Mouse (Mus musculus): ENCODE measurements around the gene Sass6.
"Not testable (repeated sequence)": the region's sequence is repeated elsewhere in the genome, so short reads cannot be mapped to it uniquely, and the experiment has no call there.

The Sass6 gene

DNA sequence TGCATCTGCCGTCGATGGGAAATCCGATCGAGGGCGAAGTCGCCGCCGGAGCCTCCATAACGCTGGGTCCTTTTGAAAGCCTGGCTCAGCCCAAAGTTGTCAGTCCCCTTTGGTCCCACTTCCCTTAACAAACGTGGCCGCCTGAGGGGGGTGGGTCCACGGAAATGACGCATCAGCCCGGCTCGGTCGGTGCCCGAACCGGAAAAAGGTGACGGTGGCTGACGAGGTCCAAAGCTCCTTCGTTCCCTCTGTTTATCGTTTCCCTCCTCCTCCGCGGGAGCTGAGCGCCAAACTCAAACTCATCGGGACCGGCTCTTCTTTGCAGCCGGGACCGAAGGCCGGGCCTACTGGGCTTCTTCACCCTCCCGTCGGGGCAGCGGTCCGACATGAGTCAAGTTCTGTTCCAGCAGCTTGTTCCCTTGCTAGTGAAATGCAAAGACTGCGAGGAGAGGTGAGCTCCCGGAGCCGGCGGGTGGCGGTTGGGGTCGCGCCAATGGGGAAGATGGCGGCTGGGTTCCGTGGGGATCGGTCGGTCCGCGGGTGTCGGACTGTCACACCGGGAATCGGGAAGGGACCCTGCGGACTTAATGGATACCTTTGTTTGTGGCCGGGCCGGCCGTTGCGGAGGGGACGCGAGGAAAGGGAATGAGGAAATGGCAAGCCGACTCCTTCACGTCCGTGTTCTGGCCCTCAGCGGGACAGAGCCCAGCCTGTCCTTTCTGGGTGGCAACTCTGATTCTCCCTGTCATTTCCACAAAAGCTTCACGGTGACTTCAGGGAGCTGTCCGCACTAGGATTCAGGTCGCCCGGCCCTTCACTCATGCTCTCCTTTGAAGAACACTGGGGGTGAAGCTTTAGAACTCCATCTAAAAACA is at the start of gene Sass6:
Sass6 (plus strand) TSS at position 255 of the 875 bp plus-strand sequence.
- peak; percentile 95 for DNase-seq (ENCODE audit: low spot score)

DNA sequence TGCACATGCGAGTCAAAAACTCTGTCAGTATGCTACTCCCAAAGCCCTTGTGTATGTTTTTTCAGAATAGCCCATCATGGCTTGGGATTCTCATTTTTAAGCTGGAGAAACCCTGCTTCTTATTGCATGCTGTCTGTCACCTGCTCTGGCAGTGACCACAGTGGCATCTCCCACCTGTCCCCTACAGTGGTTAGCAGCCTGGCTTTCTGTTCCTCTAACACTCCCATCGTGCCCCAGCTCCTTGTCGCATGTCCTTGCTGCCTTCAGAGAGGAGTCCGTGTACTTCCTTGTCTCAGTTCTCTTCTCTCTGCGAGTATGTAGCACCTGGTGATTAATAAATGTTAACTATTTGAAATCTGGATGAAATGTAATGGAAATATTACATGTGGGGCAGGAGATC is 47.4 kb upstream of the Sass6 start:
- DNase-seq (ENCODE audit: low spot score), result no peak

DNA sequence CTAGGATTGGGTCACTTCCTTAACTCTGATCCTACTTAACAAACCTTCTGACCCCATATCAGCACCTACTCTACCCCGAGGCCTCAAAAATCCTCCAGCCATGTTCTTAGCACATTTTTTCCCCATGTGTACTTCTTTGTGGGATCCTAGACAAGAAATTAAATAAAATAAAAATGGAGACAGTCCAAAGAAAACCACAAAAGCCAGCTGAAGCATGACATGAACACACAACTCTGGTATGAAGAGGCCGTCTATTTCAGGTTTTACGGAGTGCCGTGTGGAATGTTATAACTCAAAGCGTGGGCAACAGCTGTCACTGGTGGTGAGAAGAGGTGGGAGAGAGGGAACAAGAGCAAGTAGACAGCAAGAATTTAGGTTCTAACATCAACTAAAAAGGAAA is 43.4 kb upstream of the Sass6 start:
- no peak for DNase-seq (ENCODE audit: low spot score)

DNA sequence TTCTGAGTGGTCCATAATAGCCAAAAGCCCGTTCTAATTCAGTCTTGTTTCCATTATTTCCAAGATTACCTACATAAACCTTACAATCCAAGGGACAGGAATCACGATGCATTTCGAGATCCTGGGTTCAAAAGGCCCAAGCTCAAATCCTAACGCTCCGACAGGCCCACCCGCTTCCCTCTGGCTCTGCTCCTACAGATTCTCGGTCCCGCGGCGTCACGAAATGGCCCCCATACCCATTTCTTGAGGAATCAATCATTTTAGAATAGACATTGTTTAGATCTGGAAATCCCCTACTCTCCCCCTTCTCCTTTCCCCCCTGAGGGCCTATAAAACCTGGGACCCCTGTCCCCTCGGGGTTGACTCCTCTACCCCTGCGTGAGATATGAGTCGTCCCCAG is 33.5 kb upstream of the Sass6 start:
- DNase-seq (ENCODE audit: low spot score), result not testable (repeated sequence)

DNA sequence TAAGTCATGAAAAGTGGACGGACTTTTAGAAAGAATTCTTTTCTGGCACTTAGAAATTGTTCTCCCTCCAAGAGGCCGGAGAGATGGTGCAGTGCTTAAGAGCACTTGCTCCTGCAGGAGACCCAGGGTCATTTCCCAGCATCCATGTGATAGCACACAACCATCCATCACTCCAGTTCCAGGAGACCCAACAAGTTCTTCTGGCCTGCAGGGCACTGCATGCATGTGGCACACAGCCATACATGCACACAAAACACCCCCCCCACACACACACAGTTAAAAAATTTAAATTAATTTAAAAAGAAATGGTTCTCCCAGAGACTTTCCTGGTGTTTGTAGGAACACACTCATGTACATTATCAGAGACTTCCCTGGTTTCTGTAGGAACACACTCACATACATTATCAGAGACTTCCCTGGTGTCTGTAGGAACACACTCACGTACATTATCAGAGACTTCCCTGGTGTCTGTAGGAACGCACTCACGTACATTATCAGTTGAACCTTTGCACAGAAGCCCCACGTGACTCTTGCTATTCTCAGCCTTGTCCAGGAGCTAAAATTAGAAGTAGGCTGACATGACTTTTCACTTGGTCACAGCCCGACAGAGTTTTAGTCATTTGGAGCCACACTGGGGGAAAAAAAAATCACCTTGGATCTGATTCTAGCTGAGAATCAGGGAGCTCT is 32.2 kb upstream of the Sass6 start, which contains the start of gene Lrrc39:
Lrrc39 (plus strand) TSS at position 566 of the 687 bp plus-strand sequence.
- peak; percentile 71 for DNase-seq (ENCODE audit: low spot score)

DNA sequence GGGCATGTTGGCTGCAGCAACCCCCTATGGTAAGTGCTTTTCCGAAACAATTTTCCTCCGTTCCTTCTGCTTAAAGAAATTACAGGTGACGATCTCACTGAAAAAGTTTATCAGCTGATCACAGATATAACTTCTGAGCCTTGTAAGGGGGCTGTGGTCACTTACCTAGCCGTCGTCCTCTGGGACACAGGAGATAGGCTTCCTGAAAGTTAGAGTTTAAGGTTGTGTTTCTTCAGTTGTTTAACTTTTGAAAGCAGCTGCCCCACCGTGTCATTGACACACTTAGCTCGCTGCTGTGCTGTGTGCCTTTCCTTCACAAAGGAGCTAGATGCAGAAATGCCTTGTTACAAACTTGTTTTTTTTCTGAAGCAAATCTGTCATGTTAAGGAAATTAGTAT is 31.7 kb upstream of the Sass6 start:
- no peak for DNase-seq (ENCODE audit: low spot score)

DNA sequence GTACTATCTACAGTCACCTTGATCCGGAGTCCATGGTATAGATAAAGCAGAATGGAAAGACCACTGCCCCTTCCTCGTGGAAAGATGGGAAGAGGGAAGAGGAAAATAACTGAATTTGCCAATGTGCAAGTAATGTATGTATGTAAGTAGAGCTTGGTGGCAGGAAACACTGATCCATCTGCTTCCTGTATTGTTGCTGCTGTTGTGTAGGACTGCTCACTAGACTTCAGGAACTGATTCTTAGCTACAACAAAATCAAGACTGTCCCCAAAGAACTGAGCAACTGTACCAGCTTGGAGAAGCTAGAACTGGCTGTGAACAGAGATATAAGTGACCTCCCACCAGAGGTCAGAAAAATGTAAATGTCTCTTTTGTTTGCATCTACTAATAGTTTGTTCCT is 24.2 kb upstream of the Sass6 start:
- no peak for DNase-seq (ENCODE audit: low spot score)

DNA sequence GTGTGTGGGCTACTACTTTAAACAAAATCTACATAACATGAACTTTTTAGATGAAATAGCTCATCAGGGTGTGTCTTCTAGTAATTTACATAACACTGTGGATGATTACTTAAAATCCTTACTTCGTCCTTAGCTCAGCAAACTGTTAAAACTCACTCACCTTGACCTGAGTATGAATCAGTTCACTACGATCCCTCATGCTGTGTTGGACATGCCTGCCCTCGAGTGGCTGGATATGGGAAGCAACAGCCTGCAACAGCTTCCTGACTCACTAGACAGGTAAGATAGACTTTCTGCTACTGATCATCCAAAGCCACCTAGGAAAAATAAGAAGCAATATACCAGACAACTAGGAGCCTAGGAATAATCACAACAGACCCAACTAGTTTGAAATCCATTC is 17.5 kb upstream of the Sass6 start:
- DNase-seq (ENCODE audit: low spot score), result no peak

DNA sequence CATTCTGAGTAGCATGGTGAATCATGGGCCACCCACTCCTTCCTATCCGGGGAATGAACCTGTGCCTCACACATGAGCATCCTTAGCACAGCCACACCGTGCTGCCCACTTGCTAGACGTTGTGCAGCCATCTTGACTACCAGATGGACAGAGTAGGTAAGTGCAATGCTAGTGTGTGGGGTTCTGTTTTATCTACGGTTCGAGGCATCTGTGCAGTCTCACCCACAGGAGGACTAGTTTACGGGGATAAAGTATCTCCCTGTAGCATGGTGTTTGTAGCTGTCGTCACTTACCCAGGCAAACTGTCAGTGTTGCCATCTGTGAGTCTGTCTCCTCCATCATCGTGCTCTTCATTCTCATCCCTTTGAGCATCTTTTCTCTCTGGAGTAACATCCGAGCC is 12.6 kb upstream of the Sass6 start:
- no peak for DNase-seq (ENCODE audit: low spot score)

DNA sequence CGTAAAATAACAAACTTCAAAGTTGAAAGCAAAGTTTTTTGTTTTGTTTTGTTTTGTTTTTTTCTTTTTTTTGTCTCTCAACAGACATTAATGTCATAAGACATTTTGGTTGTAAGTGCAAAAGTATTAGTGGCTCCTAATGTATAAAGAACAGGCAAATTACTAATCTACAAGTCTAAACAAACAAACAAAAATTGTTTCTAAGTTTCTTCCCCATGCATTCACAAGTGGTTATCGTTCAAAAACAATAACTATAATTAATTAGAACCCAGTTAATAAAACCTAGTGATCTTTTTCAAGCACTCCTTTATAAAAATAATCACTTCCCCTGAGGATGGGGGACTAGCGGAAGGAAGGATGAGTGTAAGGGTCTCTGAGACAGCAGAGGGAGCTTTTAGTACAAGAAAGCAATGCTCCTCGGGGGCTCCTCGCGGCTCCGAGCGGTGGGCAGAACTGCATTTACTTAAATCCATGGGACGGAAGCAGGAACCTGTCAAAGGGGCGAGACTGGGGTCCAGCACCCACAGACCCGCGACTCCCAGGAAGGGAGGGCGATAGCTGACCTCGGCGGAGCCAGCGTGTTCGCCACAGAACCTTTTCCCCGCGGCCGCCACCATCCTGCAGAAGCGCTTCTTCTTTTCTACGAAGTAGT is 580 bp upstream of the Sass6 start:
- DNase-seq (ENCODE audit: low spot score), result no peak

DNA sequence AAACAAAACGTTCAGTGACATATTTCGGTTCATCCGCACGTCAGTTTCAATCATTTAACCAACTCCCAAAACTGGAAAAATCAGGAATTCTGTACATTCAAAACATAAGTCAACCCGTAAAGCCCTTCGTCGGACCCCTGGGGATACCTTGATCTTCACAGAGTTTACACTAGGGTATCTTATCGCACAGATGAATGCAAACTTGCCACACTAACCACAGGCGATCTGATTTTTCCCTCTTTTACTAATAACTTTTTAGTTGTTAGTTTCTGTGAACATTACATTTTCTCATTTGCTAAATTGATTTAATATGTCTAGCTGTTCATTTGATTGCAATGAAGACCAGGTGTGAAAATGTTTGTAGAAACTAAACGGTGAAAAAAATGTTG is 815 bp downstream of the Sass6 start:
- no peak for DNase-seq (ENCODE audit: low spot score)

DNA sequence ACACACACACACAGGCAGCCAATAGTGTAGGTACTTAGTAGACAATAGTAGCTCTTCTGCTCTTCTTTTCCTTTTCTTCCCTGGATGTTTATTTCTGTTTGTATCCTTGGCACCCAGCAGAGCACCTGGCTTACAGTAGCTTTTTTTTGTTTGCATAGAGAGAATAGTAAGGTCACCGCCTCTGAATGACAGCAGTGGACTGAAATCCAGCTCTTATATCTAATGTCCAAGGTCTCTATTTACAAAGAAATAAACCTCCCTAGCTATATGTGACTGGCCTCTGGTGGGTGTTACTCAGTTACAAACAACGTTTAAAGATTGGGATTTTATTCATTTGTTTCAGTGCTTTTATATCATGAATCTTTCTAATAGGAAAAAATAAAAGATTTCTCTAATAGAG is 4.9 kb downstream of the Sass6 start:
- DNase-seq (ENCODE audit: low spot score), result no peak

DNA sequence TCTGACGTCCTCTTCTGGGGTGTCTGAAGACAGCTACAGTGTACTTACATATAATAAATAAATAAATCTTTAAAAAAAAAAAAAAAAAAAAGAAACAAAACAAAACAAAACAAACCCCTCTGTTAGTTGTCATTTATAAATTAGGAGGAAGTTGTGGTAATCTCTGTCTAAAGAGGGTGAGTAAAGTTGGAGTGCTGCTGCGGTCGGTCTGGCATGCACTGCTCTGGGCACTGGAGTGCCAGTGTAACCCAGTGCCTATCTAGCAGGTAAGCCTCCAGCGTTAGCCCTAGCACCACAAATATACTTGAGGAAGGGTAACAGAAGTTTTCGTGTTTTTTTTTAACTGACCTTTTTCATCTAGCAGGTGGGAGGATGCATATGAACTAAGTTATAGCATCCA is 6.2 kb downstream of the Sass6 start:
- DNase-seq (ENCODE audit: low spot score), result no peak

DNA sequence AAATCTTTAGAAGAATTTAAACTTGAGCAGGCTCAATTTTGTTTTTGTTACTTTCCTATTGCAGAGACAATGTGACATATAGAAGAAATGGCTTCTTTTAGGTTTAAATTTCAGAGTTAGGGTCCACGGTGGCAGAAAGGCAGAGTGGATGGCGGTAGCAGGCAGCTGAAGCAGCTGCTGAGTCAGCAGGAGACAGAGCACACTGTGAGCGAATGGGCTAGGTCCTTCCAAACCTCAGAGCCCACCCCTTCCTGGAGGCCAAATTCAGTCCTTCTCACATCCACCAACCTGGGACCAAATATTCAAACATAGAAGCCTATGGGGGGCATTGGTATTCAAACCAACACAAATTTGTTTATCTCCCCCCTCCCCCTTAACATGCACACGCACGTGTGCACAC is 7.0 kb downstream of the Sass6 start:
- no peak for DNase-seq (ENCODE audit: low spot score)

DNA sequence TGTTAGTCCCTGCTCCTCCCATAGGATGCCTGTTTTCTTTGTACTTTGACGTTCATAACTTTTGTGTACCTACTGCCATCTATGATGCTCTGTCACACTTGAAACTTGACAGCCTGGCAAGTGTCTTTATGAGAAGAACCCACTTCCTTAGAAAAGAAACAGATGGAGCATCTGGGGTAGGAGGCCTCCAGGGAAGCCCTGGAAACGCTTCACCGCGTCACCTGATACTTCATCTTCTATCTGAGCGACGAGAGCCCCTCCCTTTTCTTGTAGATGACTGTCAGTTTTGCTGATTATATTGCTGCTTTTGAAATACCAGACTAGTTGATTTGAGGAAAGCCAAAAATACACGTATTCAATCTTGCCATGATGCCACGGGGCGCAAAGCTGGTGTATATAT is 9.8 kb downstream of the Sass6 start:
- DNase-seq (ENCODE audit: low spot score), result no peak

DNA sequence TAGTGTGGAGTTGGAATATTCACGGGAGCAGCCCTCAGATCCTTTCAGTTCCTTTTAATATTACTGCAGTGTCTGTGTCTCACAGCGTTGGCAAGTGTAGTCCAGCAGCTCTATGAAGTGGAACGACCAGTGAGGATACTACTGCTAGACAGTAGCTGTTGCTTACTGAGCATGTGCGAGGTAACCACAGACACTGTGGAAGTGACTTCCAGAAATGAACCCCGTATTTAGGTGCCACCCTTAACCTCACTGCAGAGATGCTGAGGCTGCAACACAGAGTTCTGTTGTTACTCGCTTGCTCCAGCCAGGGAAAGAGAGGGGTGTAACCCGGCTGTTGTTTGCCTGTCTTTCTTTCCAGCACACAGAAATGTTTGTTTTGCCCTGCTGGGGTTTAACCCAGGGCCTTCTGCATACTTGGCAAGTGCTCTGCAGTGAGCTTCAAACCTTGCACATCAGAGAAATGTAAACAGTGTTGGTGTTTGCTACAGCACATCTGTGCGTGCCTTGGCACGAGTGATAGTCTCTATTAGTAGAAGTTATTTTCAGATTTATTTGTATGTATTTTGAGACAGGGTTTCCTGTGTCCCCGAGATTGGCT is 19.6 kb downstream of the Sass6 start, which contains the start of gene Trmt13:
Trmt13 (minus strand) TSS at position 293 of the 598 bp plus-strand sequence.
- DNase-seq (ENCODE audit: low spot score), result peak; percentile 38

DNA sequence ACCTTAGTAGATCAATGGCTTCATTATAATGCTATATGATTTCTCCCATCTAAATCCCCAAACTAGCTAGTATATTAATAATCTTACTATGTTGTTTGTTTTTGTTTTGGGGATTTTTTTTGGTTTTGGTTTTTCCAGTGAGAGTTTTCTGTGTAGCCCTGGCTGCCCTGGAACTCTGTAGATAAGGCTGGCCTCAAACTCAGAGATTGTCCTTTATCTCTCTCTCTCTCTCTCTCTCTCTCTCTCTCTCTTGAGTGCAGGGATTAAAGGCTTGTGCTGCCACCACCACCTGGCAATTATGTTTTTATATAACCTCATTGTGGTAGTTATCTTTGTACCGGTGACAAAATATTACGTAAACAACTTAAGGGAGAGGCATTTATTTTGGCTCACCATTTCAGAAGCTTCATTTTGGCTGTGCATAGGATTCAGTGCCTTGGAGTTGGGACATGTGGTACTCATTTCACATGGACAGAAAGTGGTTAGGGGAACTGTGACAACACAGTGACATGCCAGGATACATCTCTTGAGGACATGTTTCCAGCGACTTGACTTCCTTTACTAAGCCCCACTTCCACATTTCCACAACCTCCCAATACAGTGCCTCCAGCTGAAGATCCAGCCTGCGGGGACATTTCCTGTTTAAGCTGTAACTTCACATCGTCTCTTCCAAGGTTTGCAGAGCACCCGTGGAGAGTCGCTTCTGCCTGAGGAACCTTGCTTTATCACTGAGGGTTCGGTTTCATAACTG is 20.7 kb downstream of the Sass6 start:
- no peak for DNase-seq (ENCODE audit: low spot score)

DNA sequence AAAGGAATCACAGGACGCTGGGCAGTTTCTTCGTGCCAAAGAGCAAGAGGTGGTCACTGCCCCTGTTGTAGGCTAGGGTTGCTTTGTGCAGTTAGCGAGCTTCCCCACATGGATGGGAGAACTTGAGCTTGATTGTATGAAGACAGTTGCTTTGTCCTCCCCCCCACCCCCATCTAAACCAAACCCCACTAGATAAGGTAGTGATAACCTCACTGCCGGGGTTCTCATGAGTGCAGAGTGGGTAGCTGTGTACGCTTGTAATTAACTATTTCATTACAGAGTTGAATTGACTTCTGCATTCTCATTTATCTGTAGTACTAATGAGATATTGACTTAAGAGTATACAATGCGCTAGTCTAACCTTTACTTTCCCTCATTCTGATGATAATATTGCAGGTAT is 24.1 kb downstream of the Sass6 start:
- no peak for DNase-seq (ENCODE audit: low spot score)

DNA sequence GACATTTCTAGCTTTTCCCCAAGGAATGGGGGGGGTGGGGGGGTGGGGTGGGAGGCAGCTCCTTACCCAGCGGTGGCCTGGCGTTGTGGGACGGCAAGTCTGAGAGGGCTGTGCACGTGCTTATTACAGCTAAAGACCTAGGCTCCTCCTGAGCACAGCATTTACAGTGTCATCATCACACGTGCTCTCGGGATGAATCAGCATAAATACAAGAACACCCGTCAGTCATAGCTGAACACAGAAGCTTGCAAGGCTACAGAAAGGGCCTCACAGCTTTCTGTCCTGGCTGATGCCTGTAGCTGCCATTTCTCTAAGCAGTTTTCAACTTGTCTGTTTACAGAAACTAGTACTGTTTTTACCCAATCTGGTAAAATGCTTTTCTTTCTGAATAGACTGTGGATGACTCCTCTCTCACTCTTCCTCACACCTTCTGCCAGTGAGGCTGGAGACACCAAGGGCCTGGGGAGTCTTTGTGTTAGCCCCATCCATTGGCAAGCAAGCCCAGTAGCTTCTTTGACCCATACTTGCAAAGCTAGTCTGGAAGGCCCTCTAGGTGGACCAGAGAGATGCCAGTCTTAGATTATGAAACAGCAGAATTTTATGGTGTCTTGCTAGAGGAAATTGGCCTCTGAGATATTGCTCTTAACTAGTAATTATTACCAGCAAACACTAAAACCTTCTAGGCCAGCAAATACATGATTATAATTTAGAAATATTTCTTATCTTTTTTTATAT is 26.0 kb downstream of the Sass6 start:
- DNase-seq (ENCODE audit: low spot score), result no peak

DNA sequence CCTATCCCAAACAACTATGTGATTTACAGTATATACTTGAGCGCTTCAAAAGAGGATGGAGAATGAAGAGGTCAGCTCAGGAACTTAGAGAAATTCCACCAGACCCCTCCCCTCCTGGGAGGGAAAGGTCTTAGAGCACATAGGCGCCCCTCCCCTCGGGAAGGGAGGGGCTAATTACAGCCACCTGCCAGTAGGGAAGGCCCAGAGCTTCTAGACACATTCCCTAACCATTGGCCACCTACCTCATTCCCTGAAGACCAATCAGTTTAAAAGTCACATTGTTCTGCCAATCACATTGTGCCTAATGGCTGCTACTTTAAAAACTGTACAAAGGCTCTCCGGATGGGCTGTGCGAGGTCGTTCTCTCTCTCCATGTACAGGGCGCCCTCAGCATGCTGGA is 27.9 kb downstream of the Sass6 start:
- no peak for DNase-seq (ENCODE audit: low spot score)

DNA sequence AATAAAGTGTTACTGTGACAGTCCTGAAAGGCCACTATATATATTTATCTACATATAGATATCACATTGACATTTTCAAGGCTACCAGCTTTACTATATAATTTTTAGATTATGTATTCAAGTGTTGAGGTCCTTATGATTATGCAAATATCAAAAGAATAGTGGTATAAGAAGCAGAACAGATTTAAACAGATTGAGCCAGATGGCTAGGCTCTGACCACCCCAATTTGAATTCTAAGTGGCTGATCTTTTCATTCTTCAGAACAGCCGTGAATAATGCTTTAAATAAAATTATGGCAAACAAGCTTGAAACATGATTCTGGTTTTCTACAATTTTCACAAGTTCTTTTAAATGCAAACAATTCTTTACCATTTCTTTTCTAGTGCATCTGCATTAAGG is 36.7 kb downstream of the Sass6 start:
- no peak for DNase-seq (ENCODE audit: low spot score)

All from yolk sac, embryonic 10.5 days (tissue).